Mouse (Mus musculus) left cerebral cortex, adult 8-10 months (tissue): Measurements from ENCODE around the gene Dlg3. TPM values are rescaled to one million over a fixed set of nuclear protein-coding genes. Genes with fewer than 3 reads are reported as not detected.

Experiments used
- DNase-seq, 2 experiments: peaks; one replicate each; pipeline ENCODE4 v3.0.0; 2022; ENCODE audit warnings: low spot score in 2 of 2
- total RNA-seq, 4 experiments: library from RNA; stranded (reverse); gene quantifications; 2 replicates each; pipeline ENCODE4 v1.2.4; 2022

Gene Dlg3
- total RNA-seq, 4 experiments from 2014 or later = 121 to 133 (median 126) TPM

GRCm38 (mm10) chrX:100797370-100797769 lies 29.8 kb downstream of the Dlg3 start:
- no peak for DNase-seq

GRCm38 (mm10) chrX:100797851-100798527 lies 30.5 kb downstream of the Dlg3 start:
- DNase-seq = peak in 1 of 2 experiments; percentile 69

- DNase-seq = no peak
Observed at GRCm38 (mm10) chrX:100800643-100801042, 33.1 kb downstream of the Dlg3 start.

GRCm38 (mm10) chrX:100802034-100802433 lies 34.5 kb downstream of the Dlg3 start:
- no peak for DNase-seq

- no peak for DNase-seq
Observed at GRCm38 (mm10) chrX:100811129-100811528, 43.6 kb downstream of the Dlg3 start.

- DNase-seq = no peak
Observed at GRCm38 (mm10) chrX:100814139-100814538, 46.6 kb downstream of the Dlg3 start.

- DNase-seq = no peak
Observed at GRCm38 (mm10) chrX:100815766-100816165, 48.2 kb downstream of the Dlg3 start.

GRCm38 (mm10) chrX:100818681-100819080 lies 51.2 kb downstream of the Dlg3 start:
- DNase-seq = no peak

GRCm38 (mm10) chrX:100821149-100821548 lies 53.6 kb downstream of the Dlg3 start:
- DNase-seq = no peak

GRCm38 (mm10) chrX:100825557-100825956 lies 58.0 kb downstream of the Dlg3 start:
- no peak for DNase-seq

GRCm38 (mm10) chrX:100832806-100833205 lies 65.3 kb downstream of the Dlg3 start:
- no peak for DNase-seq

- no peak for DNase-seq
Observed at GRCm38 (mm10) chrX:100839211-100839610, 71.7 kb downstream of the Dlg3 start.

Other genes with a start within 250 kb of the Dlg3 start
- gene Dgat2l6, start 242.9 kb upstream of the Dlg3 start, total RNA-seq = under 1 TPM; 0.13 to 0.63 (median 0.55) TPM
- not detected for gene Awat1, start 195.5 kb upstream of the Dlg3 start, total RNA-seq
- gene P2ry4, start 172.9 kb upstream of the Dlg3 start, total RNA-seq = not detected
- 1 to 10 TPM; 1.6 to 2.0 (median 1.6) TPM for gene Arr3, start 162.2 kb upstream of the Dlg3 start, total RNA-seq
- 1 to 10 TPM in 1 of 4 experiments, under 1 TPM in 3; 0.59 to 1.3 (median 0.82) TPM for gene Kif4, start 142.0 kb upstream of the Dlg3 start, total RNA-seq
- 10 to 100 TPM; 40.9 to 45.0 (median 42.3) TPM for gene Pdzd11, start 141.2 kb upstream of the Dlg3 start, total RNA-seq
- gene Gdpd2, start 37.8 kb upstream of the Dlg3 start, total RNA-seq = 10 to 100 TPM in 1 of 4 experiments, 1 to 10 TPM in 3; 5.5 to 10.9 (median 6.8) TPM